17 mouse cellular contexts compared by ENCODE assay signal in genomic region chr2:65990108-65990507, GRCm38 (mm10).
DNase-seq lines count a peak whose midpoint lies in the region; ATAC-seq and TF ChIP-seq lines count a peak whose summit lies in the region.
"Had no signal": no experiment of that assay in that cellular context is flagged by ENCODE, and none has a peak within 500 bp of the region (broad histone marks: within the 10 kb centered on the region; RNA-seq: fewer than 3 reads in every experiment).

No protein-coding gene starts in this region.

- peak; percentile 2 for DNase-seq in CD4-positive, CD25-positive, alpha-beta regulatory T cell, adult 2 months (ENCODE audit: low read depth, low spot score)
- DNase-seq in kidney, postnatal 0 days (ENCODE audit: low spot score): no peak
- peak; percentile 4 for DNase-seq in CH12.LX (ENCODE audit: extremely low read depth)
- DNase-seq in urinary bladder, postnatal 10 days (ENCODE audit: low spot score): no peak
- no peak for DNase-seq in midbrain, embryonic 14.5 days
- DNase-seq: cerebellum, adult 11-12 months; kidney, postnatal 14 days; layer of hippocampus, postnatal 36 days; right cerebral cortex, postnatal 4 days; thymus, adult 2 months had no signal

- no peaks in the 10 kb centered on the region for H3K36me3 ChIP-seq in kidney, postnatal 0 days (ENCODE audit: insufficient read depth, low read length)
- no peaks in the 10 kb centered on the region for H3K36me3 ChIP-seq in kidney, embryonic 16.5 days (ENCODE audit: insufficient read depth, low read length)
- no peaks in the 10 kb centered on the region for H3K36me3 ChIP-seq in CH12.LX (replicated peaks in 1 of 2; ENCODE audit: control insufficient read depth in 1 of 2, insufficient read depth in 1 of 2, low read length in 1 of 2)
- no peaks in the 10 kb centered on the region for H3K36me3 ChIP-seq in midbrain, embryonic 14.5 days (ENCODE audit: control insufficient read depth, insufficient read depth, low read length)
- H3K36me3 ChIP-seq: heart, embryonic 15.5 days; hindbrain, embryonic 13.5 days; midbrain, embryonic 10.5 days had no signal

- in situ Hi-C loops in CH12.LX (cut with MboI; ENCODE audit: low pct_ligation_motif_present, low pct_unique_long_range_greater_than_20kb, low sequenced_read_pairs): no loop called here

- no peaks in the 10 kb centered on the region for H3K79me2 ChIP-seq in CH12.LX (replicated peaks; ENCODE audit: control insufficient read depth, extremely low read depth, insufficient read depth, poor library complexity, severe bottlenecking)

- dilution Hi-C loops in CH12.LX (cut with MboI; ENCODE audit: extremely low pct_ligation_motif_present, extremely low pct_unique_long_range_greater_than_20kb, low sequenced_read_pairs): no loop called here

- TF ChIP-seq POLR2A in CH12.LX (IDR thresholded peaks at IDR 0.05; ENCODE audit: low read depth, low read length): no peak

- H3K27me3 ChIP-seq in kidney, postnatal 0 days (ENCODE audit: insufficient read depth, low read length): no peaks in the 10 kb centered on the region
- H3K27me3 ChIP-seq in kidney, embryonic 16.5 days (ENCODE audit: insufficient read depth, low read length): no peaks in the 10 kb centered on the region
- H3K27me3 ChIP-seq in CH12.LX (replicated peaks): no peaks in the 10 kb centered on the region
- H3K27me3 ChIP-seq in midbrain, embryonic 14.5 days (ENCODE audit: control insufficient read depth, insufficient read depth, low read length): no peaks in the 10 kb centered on the region
- H3K27me3 ChIP-seq: hindbrain, embryonic 13.5 days had no signal

- H3K9ac ChIP-seq in kidney, postnatal 0 days (ENCODE audit: low read depth, low read length): no peak overlapping the region
- H3K9ac ChIP-seq in kidney, embryonic 16.5 days (replicated peaks; ENCODE audit: low read length): no peak overlapping the region
- H3K9ac ChIP-seq in CH12.LX (ENCODE audit: insufficient read depth, low read depth): no peak overlapping the region
- no peak overlapping the region for H3K9ac ChIP-seq in midbrain, embryonic 14.5 days (replicated peaks; ENCODE audit: low read length)
- H3K9ac ChIP-seq: heart, embryonic 15.5 days; hindbrain, embryonic 13.5 days had no signal

- no peak overlapping the region for H3K27ac ChIP-seq in kidney, postnatal 0 days
- no peak overlapping the region for H3K27ac ChIP-seq in kidney, embryonic 16.5 days (ENCODE audit: low read length)
- no peak overlapping the region for H3K27ac ChIP-seq in CH12.LX (ENCODE audit: insufficient read depth, low read depth)
- no peak overlapping the region for H3K27ac ChIP-seq in midbrain, embryonic 14.5 days (replicated peaks; ENCODE audit: low read depth, low read length)
- H3K27ac ChIP-seq: heart, embryonic 15.5 days; hindbrain, embryonic 13.5 days; midbrain, embryonic 10.5 days had no signal

- no peaks in the 10 kb centered on the region for H3K9me3 ChIP-seq in kidney, postnatal 0 days (replicated peaks; ENCODE audit: low read length)
- H3K9me3 ChIP-seq in kidney, embryonic 16.5 days (ENCODE audit: low read length): no peaks in the 10 kb centered on the region
- H3K9me3 ChIP-seq in CH12.LX (replicated peaks; ENCODE audit: low read length): peaks cover 21% of the 10 kb centered on the region
- no peaks in the 10 kb centered on the region for H3K9me3 ChIP-seq in midbrain, embryonic 14.5 days (ENCODE audit: control insufficient read depth, low read length)
- H3K9me3 ChIP-seq: heart, embryonic 15.5 days; hindbrain, embryonic 13.5 days; midbrain, embryonic 10.5 days had no signal

- H3K4me3 ChIP-seq in kidney, postnatal 0 days (replicated peaks; ENCODE audit: low read depth, low read length): no peak overlapping the region
- no peak overlapping the region for H3K4me3 ChIP-seq in kidney, embryonic 16.5 days (ENCODE audit: low read length)
- no peak overlapping the region for H3K4me3 ChIP-seq in CH12.LX (replicated peaks in 1 of 3; ENCODE audit: low read depth in 2 of 3, low read length in 2 of 3, poor library complexity in 1 of 3)
- H3K4me3 ChIP-seq in midbrain, embryonic 14.5 days (replicated peaks; ENCODE audit: low read depth, low read length): no peak overlapping the region
- H3K4me3 ChIP-seq: heart, embryonic 15.5 days; hindbrain, embryonic 13.5 days; midbrain, embryonic 10.5 days had no signal

- H3K4me1 ChIP-seq in kidney, postnatal 0 days (replicated peaks; ENCODE audit: insufficient read depth, low read length): no peaks in the 10 kb centered on the region
- 0 out of 2 replicates have a peak, but pooled peaks cover 8% of the 10 kb centered on the region for H3K4me1 ChIP-seq in kidney, embryonic 16.5 days (ENCODE audit: insufficient read depth, low read length)
- H3K4me1 ChIP-seq in CH12.LX (ENCODE audit: control insufficient read depth in 1 of 2, insufficient read depth in 2 of 2): no peaks in the 10 kb centered on the region
- H3K4me1 ChIP-seq in midbrain, embryonic 14.5 days (ENCODE audit: control insufficient read depth, insufficient read depth, low read length): peaks cover 44% of the 10 kb centered on the region

- ATAC-seq in CD4-positive, CD25-positive, alpha-beta regulatory T cell, adult 4 months: no peak
- ATAC-seq in kidney, postnatal 0 days (replicated peaks; ENCODE audit: low FRiP score, low read depth): no peak
- no peak for ATAC-seq in kidney, embryonic 16.5 days (ENCODE audit: low FRiP score, low TSS enrichment)
- peak; percentile 72; the same call in 1 of the 2 replicates for ATAC-seq in common myeloid progenitor, adult 5-6 weeks (replicated peaks; ENCODE audit: low read depth, poor library complexity, severe bottlenecking)
- no peak for ATAC-seq in midbrain, embryonic 14.5 days (ENCODE audit: low FRiP score, low TSS enrichment)
- ATAC-seq: forebrain, embryonic 16.5 days had no signal

- peak; percentile 32; the same call in 1 of the 2 replicates for TF ChIP-seq CTCF in kidney, postnatal 0 days (IDR thresholded peaks at IDR 0.05; ENCODE audit: low read depth)
- TF ChIP-seq CTCF in CH12.LX (conservative IDR thresholded peaks at IDR 0.05 in 1 of 2, IDR thresholded peaks at IDR 0.05 in 1 of 2; ENCODE audit: low read depth in 2 of 2, low read length in 2 of 2): peak in 1 of 2 experiments; percentile 45; a peak in 2 of 4 replicates

- H3K4me2 ChIP-seq in kidney, postnatal 0 days (ENCODE audit: low read length): no peak overlapping the region
- no peak overlapping the region for H3K4me2 ChIP-seq in kidney, embryonic 16.5 days (replicated peaks; ENCODE audit: low read depth, low read length)
- H3K4me2 ChIP-seq in CH12.LX (ENCODE audit: insufficient read depth, low read depth, poor library complexity, severe bottlenecking): no peak overlapping the region
- no peak overlapping the region for H3K4me2 ChIP-seq in midbrain, embryonic 14.5 days (ENCODE audit: low read length)
- H3K4me2 ChIP-seq: heart, embryonic 15.5 days; hindbrain, embryonic 13.5 days had no signal

- no peak for TF ChIP-seq EP300 in CH12.LX (IDR thresholded peaks at IDR 0.05; ENCODE audit: low read length)

- peak; percentile 2 for TF ChIP-seq RAD21 in CH12.LX (IDR thresholded peaks at IDR 0.05; ENCODE audit: low read depth, low read length)

TF ChIP-seq in CH12.LX, 34 proteins besides CTCF, POLR2A, EP300 and RAD21:
- TF ChIP-seq CHD1 (IDR thresholded peaks at IDR 0.05; ENCODE audit: low read depth, low read length): no peak
- TF ChIP-seq SMC3 (IDR thresholded peaks at IDR 0.05; ENCODE audit: low read depth, low read length): peak; percentile 40
TF ChIP-seq in CH12.LX: peak in this region for 1.

Comparison
In these comparisons a context has a peak if more than half of its experiments do, and no peak if none do; other contexts are left out.
1. DNase-seq: peak in CD4-positive, CD25-positive, alpha-beta regulatory T cell, adult 2 months (single experiment) and CH12.LX (single experiment); none in kidney, postnatal 0 days (single experiment), urinary bladder, postnatal 10 days (single experiment) and midbrain, embryonic 14.5 days (single experiment).